Mouse (Mus musculus): ENCODE data around the gene Rcl1. TPM values are rescaled to one million over a fixed set of nuclear protein-coding genes. Genes with fewer than 3 reads are reported as not detected.

Gene Rcl1
- polyA plus RNA-seq, 1 experiment from 2014 or later: 5.0 TPM

- WGBS (ENCODE audit: missing documents): 90% methylated on average over 12 of the region's 12 CpGs
- Histone ChIP-seq H3K27ac (no peak overlapping the region), H3K36me3 (ENCODE audit: inconsistent target) (no peaks in the 10 kb centered on the region), H3K79me2 (ENCODE audit: inconsistent target) (no peaks in the 10 kb centered on the region), H3K4me3 (ENCODE audit: inconsistent target) (no peak overlapping the region)
These were observed 25.3 kb downstream of the Rcl1 start for GRCm38 (mm10) chr19:29126347-29127015.

- H3K4me3 ChIP-seq (ENCODE audit: inconsistent target): no peak overlapping the region
- no peaks in the 10 kb centered on the region for H3K79me2 ChIP-seq (ENCODE audit: inconsistent target)
- H3K27ac ChIP-seq: no peak overlapping the region
- H3K36me3 ChIP-seq (ENCODE audit: inconsistent target): no peaks in the 10 kb centered on the region
- WGBS (ENCODE audit: missing documents): 92% methylated on average over 6 of the region's 6 CpGs
These were observed 26.2 kb downstream of the Rcl1 start for GRCm38 (mm10) chr19:29127331-29127730.

- no peak overlapping the region for H3K4me3 ChIP-seq (ENCODE audit: inconsistent target)
- H3K27ac ChIP-seq: no peak overlapping the region
- WGBS (ENCODE audit: missing documents): 97% methylated on average over 6 of the region's 6 CpGs
- H3K36me3 ChIP-seq (ENCODE audit: inconsistent target): no peaks in the 10 kb centered on the region
- H3K79me2 ChIP-seq (ENCODE audit: inconsistent target): no peaks in the 10 kb centered on the region
These were observed 27.0 kb downstream of the Rcl1 start for GRCm38 (mm10) chr19:29128217-29128616.

- H3K36me3 ChIP-seq (ENCODE audit: inconsistent target): no peaks in the 10 kb centered on the region
- no peak overlapping the region for H3K27ac ChIP-seq
- no peak overlapping the region for H3K4me3 ChIP-seq (ENCODE audit: inconsistent target)
- H3K79me2 ChIP-seq (ENCODE audit: inconsistent target): no peaks in the 10 kb centered on the region
- WGBS (ENCODE audit: missing documents): 98% methylated on average over 5 of the region's 5 CpGs
These were observed 28.4 kb downstream of the Rcl1 start for GRCm38 (mm10) chr19:29129551-29129950.

GRCm38 (mm10) chr19:29131171-29131570 lies 30.0 kb downstream of the Rcl1 start:
- H3K27ac ChIP-seq: no peak overlapping the region
- H3K79me2 ChIP-seq (ENCODE audit: inconsistent target): no peaks in the 10 kb centered on the region
- no peak overlapping the region for H3K4me3 ChIP-seq (ENCODE audit: inconsistent target)
- WGBS (ENCODE audit: missing documents): 97% methylated on average over 4 of the region's 4 CpGs
- H3K36me3 ChIP-seq (ENCODE audit: inconsistent target): no peaks in the 10 kb centered on the region

- Histone ChIP-seq H3K4me3 (ENCODE audit: inconsistent target) (no peak overlapping the region), H3K36me3 (ENCODE audit: inconsistent target) (no peaks in the 10 kb centered on the region), H3K27ac (no peak overlapping the region), H3K79me2 (ENCODE audit: inconsistent target) (no peaks in the 10 kb centered on the region)
- 96% methylated on average over 11 of the region's 11 CpGs for WGBS (ENCODE audit: missing documents)
These were observed 33.1 kb downstream of the Rcl1 start for GRCm38 (mm10) chr19:29134293-29134692.

- WGBS (ENCODE audit: missing documents): 93% methylated on average over 11 of the region's 11 CpGs
- Histone ChIP-seq H3K36me3 (ENCODE audit: inconsistent target) (no peaks in the 10 kb centered on the region), H3K79me2 (ENCODE audit: inconsistent target) (no peaks in the 10 kb centered on the region), H3K4me3 (ENCODE audit: inconsistent target) (no peak overlapping the region), H3K27ac (no peak overlapping the region)
These were observed 34.1 kb downstream of the Rcl1 start for GRCm38 (mm10) chr19:29135172-29135736.

- no peaks in the 10 kb centered on the region for H3K79me2 ChIP-seq (ENCODE audit: inconsistent target)
- WGBS (ENCODE audit: missing documents): 82% methylated on average over 10 of the region's 10 CpGs
- no peaks in the 10 kb centered on the region for H3K36me3 ChIP-seq (ENCODE audit: inconsistent target)
- H3K27ac ChIP-seq: no peak overlapping the region
- H3K4me3 ChIP-seq (ENCODE audit: inconsistent target): no peak overlapping the region
These were observed 37.5 kb downstream of the Rcl1 start for GRCm38 (mm10) chr19:29138546-29139270.

- no peaks in the 10 kb centered on the region for H3K79me2 ChIP-seq (ENCODE audit: inconsistent target)
- no peak overlapping the region for H3K27ac ChIP-seq
- no peaks in the 10 kb centered on the region for H3K36me3 ChIP-seq (ENCODE audit: inconsistent target)
- no peak overlapping the region for H3K4me3 ChIP-seq (ENCODE audit: inconsistent target)
- 81% methylated on average over 10 of the region's 10 CpGs for whole genome bisulfite sequencing (ENCODE audit: missing documents)
These were observed 38.7 kb downstream of the Rcl1 start for GRCm38 (mm10) chr19:29139699-29140456.

GRCm38 (mm10) chr19:29140933-29141332 lies 39.8 kb downstream of the Rcl1 start:
- no peak overlapping the region for H3K4me3 ChIP-seq (ENCODE audit: inconsistent target)
- no peaks in the 10 kb centered on the region for H3K79me2 ChIP-seq (ENCODE audit: inconsistent target)
- no peak overlapping the region for H3K27ac ChIP-seq
- WGBS (ENCODE audit: missing documents): 99% methylated on average over 16 of the region's 16 CpGs
- H3K36me3 ChIP-seq (ENCODE audit: inconsistent target): no peaks in the 10 kb centered on the region

- Histone ChIP-seq H3K27ac (no peak overlapping the region), H3K79me2 (ENCODE audit: inconsistent target) (no peaks in the 10 kb centered on the region), H3K36me3 (ENCODE audit: inconsistent target) (no peaks in the 10 kb centered on the region), H3K4me3 (ENCODE audit: inconsistent target) (no peak overlapping the region)
- WGBS (ENCODE audit: missing documents): 20% methylated on average over 6 of the region's 6 CpGs
These were observed 41.1 kb downstream of the Rcl1 start for GRCm38 (mm10) chr19:29142307-29142706.

GRCm38 (mm10) chr19:29145421-29145820 lies 44.2 kb downstream of the Rcl1 start:
- 86% methylated on average over 6 of the region's 6 CpGs for WGBS (ENCODE audit: missing documents)
- Histone ChIP-seq H3K79me2 (ENCODE audit: inconsistent target) (no peaks in the 10 kb centered on the region), H3K27ac (no peak overlapping the region), H3K36me3 (ENCODE audit: inconsistent target) (no peaks in the 10 kb centered on the region), H3K4me3 (ENCODE audit: inconsistent target) (no peak overlapping the region)

- H3K4me3 ChIP-seq (ENCODE audit: inconsistent target): no peak overlapping the region
- no peaks in the 10 kb centered on the region for H3K36me3 ChIP-seq (ENCODE audit: inconsistent target)
- WGBS (ENCODE audit: missing documents): 93% methylated on average over 9 of the region's 9 CpGs
These were observed 45.6 kb downstream of the Rcl1 start for GRCm38 (mm10) chr19:29146820-29147219.

GRCm38 (mm10) chr19:29149583-29149982 lies 48.4 kb downstream of the Rcl1 start:
- WGBS (ENCODE audit: missing documents): 80% methylated on average over 6 of the region's 6 CpGs
- Histone ChIP-seq H3K79me2 (ENCODE audit: inconsistent target) (no peaks in the 10 kb centered on the region), H3K36me3 (ENCODE audit: inconsistent target) (no peaks in the 10 kb centered on the region), H3K4me3 (ENCODE audit: inconsistent target) (no peak overlapping the region), H3K27ac (no peak overlapping the region)

More at GRCm38 (mm10) chr19:29146820-29147219, 45.6 kb downstream of the Rcl1 start:
- Histone ChIP-seq H3K27ac (no peak overlapping the region), H3K79me2 (ENCODE audit: inconsistent target) (no peaks in the 10 kb centered on the region)
